In the genomic region with DNA sequence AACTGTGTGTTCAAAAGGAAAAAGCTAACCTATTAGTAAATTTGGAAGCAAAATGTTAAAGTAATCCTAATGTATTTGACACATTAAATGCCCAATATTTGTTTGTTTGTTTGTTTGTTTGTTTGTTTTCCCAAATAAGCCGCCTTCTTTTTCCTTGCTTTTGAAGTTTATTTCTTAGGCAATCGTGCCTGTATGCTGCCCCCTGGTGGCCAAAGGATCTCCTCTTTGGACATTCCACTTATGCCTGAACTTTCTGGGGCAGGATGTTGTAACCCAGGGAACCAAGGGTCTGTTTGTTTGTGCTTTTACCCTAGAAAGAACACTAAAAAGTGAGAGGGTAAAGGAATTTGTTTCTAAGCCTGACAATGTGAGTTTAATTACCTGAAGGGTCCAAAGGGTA, we compare ENCODE assay signal across 9 mouse cellular contexts. TPM values are rescaled to one million over a fixed set of nuclear protein-coding genes. Genes with fewer than 3 reads are reported as not detected.
A peak's percentile ranks its signal among the peaks of the same experiment; 100 is the strongest.
DNase-seq lines count a peak whose midpoint lies in the region; ATAC-seq lines count a peak whose summit lies in the region.
"Had no signal": no experiment of that assay in that cellular context is flagged by ENCODE, and none has a peak within 500 bp of the region (broad histone marks: within the 10 kb centered on the region; RNA-seq: fewer than 3 reads in every experiment).

No protein-coding gene starts in this region.

- 8% methylated on average over 2 of the region's 2 CpGs for WGBS in forebrain, embryonic 14.5 days
- WGBS in forebrain, embryonic 16.5 days = 15% methylated on average over 2 of the region's 2 CpGs

- no peak overlapping the region for H3K4me3 ChIP-seq in forebrain, embryonic 14.5 days (ENCODE audit: low read depth, low read length)
- no peak overlapping the region for H3K4me3 ChIP-seq in forebrain, embryonic 16.5 days (replicated peaks; ENCODE audit: low read length)
- H3K4me3 ChIP-seq: limb, embryonic 13.5 days had no signal

- H3K36me3 ChIP-seq in forebrain, embryonic 14.5 days (ENCODE audit: control insufficient read depth, insufficient read depth, low read length) = no peaks in the 10 kb centered on the region
- no peaks in the 10 kb centered on the region for H3K36me3 ChIP-seq in forebrain, embryonic 16.5 days (ENCODE audit: control insufficient read depth, insufficient read depth)
- H3K36me3 ChIP-seq: limb, embryonic 13.5 days had no signal

- H3K9ac ChIP-seq in forebrain, embryonic 14.5 days (ENCODE audit: low read length) = no peak overlapping the region
- H3K9ac ChIP-seq in forebrain, embryonic 16.5 days (replicated peaks; ENCODE audit: low read depth, low read length) = no peak overlapping the region
- H3K9ac ChIP-seq: limb, embryonic 13.5 days had no signal

- H3K4me2 ChIP-seq in forebrain, embryonic 14.5 days (ENCODE audit: low read length) = no peak overlapping the region
- H3K4me2 ChIP-seq in forebrain, embryonic 16.5 days (ENCODE audit: low read length) = no peak overlapping the region
- H3K4me2 ChIP-seq: limb, embryonic 13.5 days had no signal

- H3K27ac ChIP-seq in forebrain, embryonic 14.5 days (ENCODE audit: low read depth, low read length) = no peak overlapping the region
- no peak overlapping the region for H3K27ac ChIP-seq in forebrain, embryonic 16.5 days (ENCODE audit: low read length)
- H3K27ac ChIP-seq: limb, embryonic 13.5 days had no signal

- ATAC-seq in forebrain, embryonic 14.5 days = no peak
- ATAC-seq in forebrain, embryonic 16.5 days = no peak

- H3K27me3 ChIP-seq in forebrain, embryonic 14.5 days (replicated peaks; ENCODE audit: control insufficient read depth, insufficient read depth, low read length) = no peaks in the 10 kb centered on the region
- no peaks in the 10 kb centered on the region for H3K27me3 ChIP-seq in forebrain, embryonic 16.5 days (replicated peaks; ENCODE audit: control insufficient read depth, insufficient read depth, low read length)

- DNase-seq in forebrain, embryonic 14.5 days (ENCODE audit: low spot score) = peak; percentile 89
- peak; percentile 61 for DNase-seq in MEL-GATA-1-ER (ENCODE audit: extremely low read depth, low read depth)
- peak; percentile 57 for DNase-seq in cerebellum, adult 11 months
- DNase-seq in gastrocnemius, postnatal 36 days = peak; percentile 58 to 72
- DNase-seq in layer of hippocampus, postnatal 25 days (ENCODE audit: extremely low spot score in 1 of 2, low spot score in 1 of 2) = peak; percentile 66 to 98
- peak; percentile 81 for DNase-seq in mesoderm, embryonic 11.5 days (ENCODE audit: low read depth, low spot score)
- peak; percentile 42 to 76 for DNase-seq in spleen, postnatal 14 days (ENCODE audit: low spot score in 2 of 2)

- H3K4me1 ChIP-seq in forebrain, embryonic 14.5 days (ENCODE audit: control insufficient read depth, insufficient read depth, low read length) = no peaks in the 10 kb centered on the region
- peaks cover 5% of the 10 kb centered on the region for H3K4me1 ChIP-seq in forebrain, embryonic 16.5 days (replicated peaks; ENCODE audit: control insufficient read depth, insufficient read depth, low read length)

- intact Hi-C loops in gastrocnemius, postnatal 36 days (cut with DNase I) = loop anchor here (1.0 kb wide), 1 partner anchor 124 kb away; no protein-coding TSS in a partner anchor

- no peaks in the 10 kb centered on the region for H3K9me3 ChIP-seq in forebrain, embryonic 14.5 days (replicated peaks; ENCODE audit: control insufficient read depth, low read length)
- no peaks in the 10 kb centered on the region; the same call in 1 of the 2 replicates for H3K9me3 ChIP-seq in forebrain, embryonic 16.5 days (ENCODE audit: control insufficient read depth, low read length)
- H3K9me3 ChIP-seq: limb, embryonic 13.5 days had no signal

RNA-seq across cellular contexts. Expression of a gene that starts 17.8 kb away (rescaled TPM):
- polyA plus RNA-seq in forebrain, embryonic 14.5 days (2014; fragmentation: Nextera tagmentation; extraction: Ambion mirVana) = 5.8 and 10.1 TPM in 2 replicates
- 5.0 and 6.0 TPM in 2 replicates for polyA plus RNA-seq in forebrain, embryonic 16.5 days (2015; fragmentation: Nextera tagmentation; extraction: Ambion mirVana)
- 10 to 100 TPM; 13.5 to 15.6 TPM for total RNA-seq in gastrocnemius, postnatal 36 days (2021)
- total RNA-seq in layer of hippocampus, postnatal 25 days (2021) = 10 to 100 TPM; 33.7 to 37.4 TPM

RNA-seq across cellular contexts. Expression of a gene that starts 20.6 kb away (rescaled TPM):
- polyA plus RNA-seq in forebrain, embryonic 14.5 days (2014; fragmentation: Nextera tagmentation; extraction: Ambion mirVana) = 45.4 and 49.3 TPM in 2 replicates
- polyA plus RNA-seq in forebrain, embryonic 16.5 days (2015; fragmentation: Nextera tagmentation; extraction: Ambion mirVana) = 44.4 and 52.2 TPM in 2 replicates
- total RNA-seq in gastrocnemius, postnatal 36 days (2021) = 1 to 10 TPM; 5.0 TPM
- 10 to 100 TPM; 15.1 to 16.5 TPM for total RNA-seq in layer of hippocampus, postnatal 25 days (2021)
